Mouse (Mus musculus): ENCODE data around the gene Fgfr2.

DNA sequence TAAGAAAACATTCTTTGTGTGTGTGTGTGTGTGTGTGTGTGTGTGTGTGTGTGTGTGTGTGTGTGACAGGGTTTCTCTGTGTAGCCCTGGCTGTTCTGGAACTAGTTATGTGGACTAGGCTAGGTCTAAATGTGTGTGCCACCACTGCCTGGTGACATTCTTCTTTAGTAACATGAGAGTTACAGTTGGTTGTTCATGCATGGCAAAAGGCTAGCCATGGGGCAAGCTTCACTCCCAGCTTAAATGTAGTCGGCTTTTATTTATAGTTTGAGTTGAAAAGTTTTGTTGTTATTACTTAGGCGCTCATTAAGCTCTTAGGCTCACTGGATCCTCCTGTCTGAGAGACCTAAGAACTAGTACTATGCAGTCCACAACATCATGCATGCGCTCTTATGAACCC lies 158.8 kb downstream of the Fgfr2 start:
- TF ChIP-seq CTCF (conservative IDR thresholded peaks at IDR 0.05; ENCODE audit: insufficient read depth, insufficient read length, low read depth, low read length) = no peak
- TF ChIP-seq POLR2A (IDR thresholded peaks at IDR 0.05; ENCODE audit: low read depth, low read length) = no peak

All from kidney, adult 2 months (tissue).